Mouse (Mus musculus): ENCODE results near the gene Nsa2.

GRCm38 (mm10) chr13:97178943-97179342 lies 41.2 kb upstream of the Nsa2 start:
- TF ChIP-seq CTCF (IDR thresholded peaks at IDR 0.05; ENCODE audit: insufficient read depth, low read depth, low read length), result no peak
- no peak for TF ChIP-seq POLR2A (IDR thresholded peaks at IDR 0.05; ENCODE audit: insufficient read depth, low read depth, low read length)

Measured in olfactory bulb, adult 2 months (tissue).